Mouse (Mus musculus) erythroblast, embryonic 14.5 days (primary cell): ENCODE measurements around the gene Gucy2f. TPM values are rescaled to one million over a fixed set of nuclear protein-coding genes. Genes with fewer than 3 reads are reported as not detected.
A peak's percentile ranks its signal among the peaks of the same experiment; 100 is the strongest.
"Not testable (repeated sequence)": the region's sequence is repeated elsewhere in the genome, so short reads cannot be mapped to it uniquely, and the experiment has no call there.

ENCODE experiments used
- H3K27me3 ChIP-seq: 2 replicates; pipeline ENCODE4 v1.6.1; 2012; ENCODE audit warnings: inconsistent platforms; ENCODE audit not compliant: control insufficient read depth
- H3K36me3 ChIP-seq: 2 replicates; pipeline ENCODE4 v1.6.1; 2012; ENCODE audit warnings: mild to moderate bottlenecking, inconsistent platforms; ENCODE audit not compliant: control insufficient read depth
- H3K4me1 ChIP-seq: 2 replicates; pipeline ENCODE4 v1.6.1; 2012; ENCODE audit warnings: inconsistent platforms; ENCODE audit not compliant: control insufficient read depth
- H3K4me3 ChIP-seq: replicated peaks from 2 replicates; pipeline ENCODE3; 2012; ENCODE audit warnings: moderate library complexity, mild to moderate bottlenecking, inconsistent platforms
- H3K9me3 ChIP-seq: 2 replicates; pipeline ENCODE4 v1.6.1; 2012; ENCODE audit warnings: low read length, inconsistent platforms, mixed read lengths; ENCODE audit not compliant: control insufficient read depth
- GATA1 ChIP-seq: IDR thresholded peaks from 2 replicates; pipeline ENCODE4 v1.6.1; 2012; ENCODE audit warnings: low read length, inconsistent platforms, mixed read lengths
- TAL1 ChIP-seq: IDR thresholded peaks from 3 replicates; pipeline ENCODE4 v1.6.1; 2012; ENCODE audit warnings: low read length, inconsistent platforms, mixed read lengths
- polyA plus RNA-seq: library from polyadenylated mRNA; stranded (reverse); fragments of >175 nt; gene quantifications from 2 replicates; pipeline ENCODE4 v1.2.3, GENCODE M21; 2012

The Gucy2f gene
- not detected in 2 replicates for polyA plus RNA-seq

DNA sequence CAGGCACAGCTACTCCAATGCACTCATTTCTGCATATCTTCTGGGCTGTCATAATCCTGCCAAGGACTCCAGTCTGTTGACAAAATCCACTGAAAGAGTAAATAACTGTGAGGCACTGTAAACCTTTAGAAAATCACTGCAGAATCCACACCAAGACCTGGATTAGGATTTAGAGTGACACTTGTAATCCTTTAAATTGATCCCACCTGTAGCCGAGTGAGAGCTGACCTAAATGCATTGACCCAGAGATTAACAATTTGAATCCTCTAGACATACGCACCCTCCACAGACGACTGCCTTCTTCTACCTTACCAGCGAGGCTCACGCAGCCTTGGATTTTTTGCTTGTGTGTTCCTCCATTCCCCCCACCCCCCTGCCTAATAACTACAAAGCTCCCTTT is at the start of gene Gucy2f:
Gucy2f (minus strand) TSS at position 101 of the 400 bp plus-strand sequence.
- TF ChIP-seq TAL1 (no peak), GATA1 (no peak)
- Histone ChIP-seq H3K4me1 (no peaks in the 10 kb centered on the region), H3K4me3 (no peak within 1 kb of the TSS), H3K9me3 (no peaks in the 10 kb centered on the region), H3K36me3 (no peaks in the 10 kb centered on the region), H3K27me3 (no peaks in the 10 kb centered on the region; the same call in 1 of the 2 replicates)

DNA sequence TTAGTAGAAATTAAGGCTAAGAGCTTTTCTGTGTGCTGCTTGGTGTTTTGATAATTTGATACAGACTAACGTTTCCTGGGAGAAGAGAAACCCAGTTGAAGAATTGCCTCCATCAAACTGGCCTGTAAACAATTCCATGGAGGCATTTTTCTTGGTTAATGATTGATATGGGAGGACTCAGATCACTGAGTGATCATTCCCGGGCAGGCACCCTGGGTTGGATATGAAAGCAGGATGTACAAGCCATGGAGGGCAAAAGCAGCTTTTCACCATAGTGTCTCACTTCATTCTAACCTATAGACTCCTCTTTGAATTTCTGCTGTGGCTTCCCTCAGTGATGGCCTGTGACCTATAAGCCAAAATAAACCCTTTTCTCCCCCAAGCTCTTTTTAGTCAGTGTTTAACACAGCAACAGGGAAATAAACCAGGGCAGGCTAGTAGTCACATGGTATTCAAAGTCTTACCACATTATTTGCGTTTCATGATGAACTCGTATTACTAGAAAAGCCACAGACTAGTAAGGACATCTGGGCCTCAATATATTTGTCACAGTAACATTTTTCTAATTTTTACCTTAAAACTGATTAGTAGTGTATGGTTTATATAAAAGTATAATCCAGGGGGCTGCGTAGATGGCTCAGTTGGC is 49.1 kb upstream of the Gucy2f start:
- H3K4me1 ChIP-seq: no peaks in the 10 kb centered on the region
- no peak overlapping the region for H3K4me3 ChIP-seq
- H3K36me3 ChIP-seq: no peaks in the 10 kb centered on the region
- no peaks in the 10 kb centered on the region for H3K27me3 ChIP-seq
- TF ChIP-seq TAL1: no peak
- no peak for TF ChIP-seq GATA1
- no peaks in the 10 kb centered on the region for H3K9me3 ChIP-seq

- Histone ChIP-seq H3K4me3 (no peak overlapping the region), H3K27me3 (no peaks in the 10 kb centered on the region), H3K9me3 (no peaks in the 10 kb centered on the region), H3K36me3 (no peaks in the 10 kb centered on the region), H3K4me1 (no peaks in the 10 kb centered on the region)
- no peak for TF ChIP-seq TAL1
- TF ChIP-seq GATA1: no peak
These were observed 40.4 kb upstream of the Gucy2f start for GRCm38 (mm10) chrX:142237101-142237500.

- not testable (repeated sequence) for H3K4me1 ChIP-seq, H3K9me3 ChIP-seq, H3K36me3 ChIP-seq, H3K27me3 ChIP-seq, H3K4me3 ChIP-seq
These were observed 39.4 kb upstream of the Gucy2f start for GRCm38 (mm10) chrX:142236146-142236545.

DNA sequence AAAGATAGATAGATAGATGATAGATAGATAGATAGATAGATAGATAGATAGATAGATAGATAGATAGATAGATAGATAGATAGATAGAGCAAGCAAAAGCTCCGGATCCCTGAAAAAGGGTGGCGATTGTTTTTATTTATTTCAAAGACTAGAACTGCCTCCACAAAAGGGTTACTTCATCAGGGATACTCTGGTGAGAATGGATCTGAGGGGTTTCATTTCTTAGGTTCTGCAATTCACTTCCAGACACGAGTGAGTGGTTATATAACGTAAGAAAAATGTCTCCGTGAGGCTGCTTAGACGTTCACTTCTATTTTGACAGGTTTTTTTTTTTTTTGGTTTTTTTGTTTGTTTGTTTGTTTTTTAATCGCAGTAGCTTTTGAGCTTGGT is 32.0 kb upstream of the Gucy2f start:
- Histone ChIP-seq H3K36me3 (no peaks in the 10 kb centered on the region), H3K4me3 (peak overlapping the region; percentile 79), H3K9me3 (no peaks in the 10 kb centered on the region), H3K4me1 (no peaks in the 10 kb centered on the region; the same call in 1 of the 2 replicates), H3K27me3 (no peaks in the 10 kb centered on the region)
- TF ChIP-seq GATA1: no peak
- no peak for TF ChIP-seq TAL1

DNA sequence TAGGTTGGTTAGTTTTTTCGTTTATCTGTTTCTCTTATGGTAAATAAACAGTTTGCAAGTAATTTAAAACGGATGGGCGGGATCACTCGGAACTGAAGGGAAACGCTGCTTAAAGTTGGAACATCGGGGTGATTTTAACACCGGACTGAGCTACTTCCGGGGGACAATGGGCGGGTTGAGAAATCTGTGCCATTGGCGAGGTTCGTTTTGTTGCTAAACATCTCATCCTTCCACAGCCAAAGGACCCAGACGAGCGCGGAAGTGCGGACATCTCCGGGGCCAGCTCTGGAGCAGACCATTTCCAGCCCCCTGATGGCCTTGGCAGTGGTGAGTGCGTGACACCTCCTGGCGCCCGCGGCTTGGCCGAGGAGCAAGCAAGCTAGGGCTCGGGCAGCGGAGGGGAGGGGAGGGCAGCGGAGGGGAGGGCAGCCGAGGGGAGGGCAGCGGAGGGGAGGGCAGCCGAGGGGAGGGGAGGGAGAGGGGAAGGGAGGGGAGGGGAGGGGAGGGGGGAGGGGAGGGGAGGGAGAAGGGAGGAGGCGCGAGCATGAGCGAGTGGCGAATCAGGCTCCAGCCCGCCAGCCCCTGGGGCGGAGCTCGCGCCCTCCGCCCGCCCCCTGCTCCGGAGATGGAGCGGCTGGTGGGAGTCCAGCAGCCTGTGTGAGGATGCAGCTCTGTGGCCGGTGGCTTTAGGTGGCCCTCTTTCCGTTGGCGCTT is 31.5 kb upstream of the Gucy2f start:
- no peaks in the 10 kb centered on the region for H3K9me3 ChIP-seq
- H3K27me3 ChIP-seq: no peaks in the 10 kb centered on the region
- no peaks in the 10 kb centered on the region; the same call in 1 of the 2 replicates for H3K4me1 ChIP-seq
- TF ChIP-seq TAL1 (no peak), GATA1 (no peak)
- no peaks in the 10 kb centered on the region for H3K36me3 ChIP-seq
- peak overlapping the region; percentile 79 for H3K4me3 ChIP-seq

DNA sequence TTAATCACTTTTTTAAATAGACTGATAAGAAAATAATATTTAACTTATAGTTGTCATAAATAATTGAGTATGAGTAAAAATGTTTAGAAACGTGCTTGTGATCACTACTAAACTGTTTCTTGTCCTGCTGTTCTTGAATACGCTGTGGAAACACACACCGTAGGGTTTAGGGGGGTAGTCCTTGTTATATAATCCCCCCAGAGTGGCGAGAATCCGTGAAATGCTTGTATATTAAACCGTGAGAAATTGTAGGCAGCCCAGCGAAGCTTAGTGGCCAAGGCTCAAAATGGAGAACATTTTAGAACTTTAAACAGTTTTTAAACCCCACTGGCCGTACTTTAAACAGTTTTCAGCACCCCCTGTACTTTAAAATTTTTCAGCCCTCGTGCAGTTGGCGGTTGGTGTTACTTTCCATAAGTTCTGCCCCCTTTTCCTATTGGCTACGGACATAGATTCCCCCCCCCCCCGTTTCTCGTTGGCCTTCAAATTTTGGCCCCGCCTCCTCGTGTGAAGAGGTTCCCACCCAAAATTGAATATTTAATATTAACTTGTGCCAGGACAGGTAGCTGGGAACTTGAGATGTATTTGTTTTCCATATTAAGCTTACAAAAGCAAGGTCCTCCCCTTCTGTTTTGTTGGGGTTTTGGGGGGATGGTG is 30.8 kb upstream of the Gucy2f start:
- H3K36me3 ChIP-seq: no peaks in the 10 kb centered on the region
- no peaks in the 10 kb centered on the region for H3K9me3 ChIP-seq
- no peaks in the 10 kb centered on the region; the same call in 1 of the 2 replicates for H3K4me1 ChIP-seq
- peak overlapping the region; percentile 79 for H3K4me3 ChIP-seq
- no peak for TF ChIP-seq GATA1
- TF ChIP-seq TAL1: no peak
- no peaks in the 10 kb centered on the region for H3K27me3 ChIP-seq

DNA sequence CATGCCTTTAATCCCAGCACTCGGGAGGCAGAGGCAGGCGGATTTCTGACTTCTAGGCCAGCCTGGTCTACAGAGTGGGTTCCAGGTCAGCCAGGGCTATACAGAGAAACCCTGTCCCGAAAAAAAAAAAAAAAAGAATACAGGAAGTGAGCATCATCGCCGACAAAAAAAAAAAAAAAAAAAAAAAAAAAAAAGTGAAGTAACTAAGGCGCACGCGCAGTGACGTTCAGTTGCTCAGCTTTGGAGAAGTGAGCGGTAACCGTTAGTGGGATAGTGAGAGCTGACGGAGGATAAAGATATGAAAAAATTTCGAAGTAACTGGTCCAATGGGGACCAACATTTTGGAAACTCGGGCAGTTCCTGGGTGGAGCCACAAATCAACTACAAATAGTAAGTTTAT is 29.8 kb upstream of the Gucy2f start, which contains the start of gene Nxt2:
Nxt2 (plus strand) TSS at position 229 of the 400 bp plus-strand sequence.
- Histone ChIP-seq H3K27me3 (no peaks in the 10 kb centered on the region), H3K36me3 (no peaks in the 10 kb centered on the region), H3K9me3 (no peaks in the 10 kb centered on the region), H3K4me1 (no peaks in the 10 kb centered on the region; the same call in 1 of the 2 replicates), H3K4me3 (peak within 1 kb of the TSS; percentile 79)
- TF ChIP-seq TAL1 (no peak), GATA1 (no peak)

DNA sequence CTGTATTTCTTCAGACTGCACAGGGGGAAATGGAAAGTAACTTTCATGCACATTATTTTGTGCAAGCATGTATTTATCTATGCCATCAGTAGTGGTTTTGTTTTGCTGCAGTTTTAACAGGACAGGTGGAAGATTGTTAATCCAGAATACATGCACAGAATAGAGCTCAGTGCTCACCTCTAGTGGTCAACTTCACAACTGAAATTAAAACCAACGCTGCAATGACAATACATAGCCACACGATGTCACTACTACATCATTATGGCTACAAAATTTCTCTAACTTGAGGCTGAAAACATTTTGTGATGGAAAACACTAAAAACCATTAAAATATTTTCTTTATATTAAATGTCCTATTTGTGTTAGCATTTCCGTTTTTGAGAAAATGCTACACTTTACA is 3.6 kb upstream of the Gucy2f start:
- TF ChIP-seq TAL1 (no peak), GATA1 (no peak)
- H3K36me3 ChIP-seq: no peaks in the 10 kb centered on the region
- no peak overlapping the region for H3K4me3 ChIP-seq
- H3K4me1 ChIP-seq: no peaks in the 10 kb centered on the region
- no peaks in the 10 kb centered on the region for H3K9me3 ChIP-seq
- H3K27me3 ChIP-seq: no peaks in the 10 kb centered on the region; the same call in 1 of the 2 replicates
